Mouse (Mus musculus): ENCODE results near the gene Fez1.

Gene Fez1

DNA sequence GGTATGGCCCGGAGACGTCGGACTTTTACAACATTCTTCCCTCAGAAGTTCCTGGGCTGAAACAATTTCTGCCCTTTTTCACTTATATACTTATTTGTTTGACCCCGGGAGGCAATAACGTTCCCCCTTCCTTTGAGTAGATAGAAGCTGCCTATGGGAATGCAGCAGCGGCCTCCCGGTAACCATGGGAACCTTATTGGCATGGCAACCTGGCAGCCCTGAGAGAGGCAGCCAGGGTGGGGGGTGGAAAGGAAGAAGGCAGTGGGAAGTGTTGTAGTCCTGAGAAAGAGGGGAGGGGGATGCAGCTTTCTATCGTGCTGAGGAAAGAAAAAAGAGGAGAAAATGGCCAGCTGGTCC is at the start of gene Fez1:
TSS of gene Fez1 (plus strand) at position 221 of the 357 bp plus-strand sequence.
- DNase-seq (ENCODE audit: low spot score), result peak; percentile 64

- DNase-seq (ENCODE audit: low spot score), result no peak
Observed at GRCm38 (mm10) chr9:36783921-36784320, 37.7 kb upstream of the Fez1 start.

DNA sequence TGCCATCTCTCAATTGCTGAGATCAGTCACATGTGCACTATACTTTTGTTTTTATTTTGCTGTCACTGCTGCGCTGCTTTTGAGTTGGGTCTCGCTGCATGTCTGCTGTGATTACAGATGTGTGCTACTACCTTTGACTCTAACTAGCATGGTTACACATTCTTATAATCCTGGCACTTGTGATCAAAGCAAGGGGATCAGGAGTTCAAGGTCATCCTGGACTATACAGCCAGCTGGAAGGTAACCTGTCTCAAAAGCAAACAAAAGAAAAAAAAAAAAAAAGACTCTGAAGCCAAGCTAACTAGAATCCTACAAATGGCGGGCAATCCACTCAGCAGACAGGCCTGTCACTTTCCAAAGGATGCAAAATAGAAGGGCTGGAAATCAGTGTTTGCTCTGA is 29.5 kb upstream of the Fez1 start:
- no peak for DNase-seq (ENCODE audit: low spot score)

GRCm38 (mm10) chr9:36794487-36794886 is 27.2 kb upstream of the Fez1 start:
- DNase-seq (ENCODE audit: low spot score), result no peak

DNA sequence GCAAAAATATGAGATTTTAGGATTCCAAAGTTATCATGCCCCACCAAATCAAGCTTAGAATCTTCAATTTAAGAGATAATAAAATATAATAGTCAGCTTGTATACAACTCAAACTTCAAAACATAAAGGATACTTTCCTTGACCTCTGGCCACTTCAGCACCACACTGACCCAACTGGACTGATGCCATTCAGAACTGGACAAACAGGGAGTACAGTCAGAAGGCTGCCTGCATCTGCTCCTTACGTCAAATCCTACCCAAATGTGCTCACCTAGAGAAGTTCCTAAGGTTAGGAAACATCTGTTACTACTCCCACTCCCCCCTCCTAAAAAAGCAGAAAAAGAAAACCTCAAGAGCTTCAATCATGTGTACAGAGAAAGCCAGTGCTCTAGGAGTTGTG is 26.1 kb upstream of the Fez1 start:
- DNase-seq (ENCODE audit: low spot score), result no peak

- DNase-seq (ENCODE audit: low spot score), result no peak
Observed at GRCm38 (mm10) chr9:36796224-36796623, 25.4 kb upstream of the Fez1 start.

GRCm38 (mm10) chr9:36796781-36797555 is 24.7 kb upstream of the Fez1 start, which contains the start of gene Ei24:
TSS of gene Ei24 (minus strand) at chr9:36797393.
- DNase-seq (ENCODE audit: low spot score), result peak; percentile 64

- no peak for DNase-seq (ENCODE audit: low spot score)
Observed at GRCm38 (mm10) chr9:36801961-36802360, 19.7 kb upstream of the Fez1 start.

DNA sequence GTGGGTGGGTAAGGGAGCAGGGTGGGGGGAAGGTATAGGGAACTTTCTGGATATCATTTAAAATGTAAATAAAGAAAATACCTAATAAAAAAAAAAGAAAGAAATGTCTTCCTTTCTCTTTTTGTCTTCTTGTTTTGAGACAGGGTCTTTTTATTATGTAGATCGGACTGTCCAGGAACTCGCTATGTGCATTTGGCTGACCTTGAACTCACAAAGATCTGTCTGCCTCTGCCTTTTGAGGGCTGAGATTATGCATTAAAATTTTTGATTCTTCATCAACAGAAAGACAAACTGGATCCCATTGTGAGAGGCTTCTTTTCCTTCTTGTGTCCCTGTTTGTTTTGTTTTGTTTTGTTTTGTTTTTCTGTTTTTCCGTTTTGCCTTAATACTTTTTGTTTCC is 18.7 kb upstream of the Fez1 start:
- no peak for DNase-seq (ENCODE audit: low spot score)

DNA sequence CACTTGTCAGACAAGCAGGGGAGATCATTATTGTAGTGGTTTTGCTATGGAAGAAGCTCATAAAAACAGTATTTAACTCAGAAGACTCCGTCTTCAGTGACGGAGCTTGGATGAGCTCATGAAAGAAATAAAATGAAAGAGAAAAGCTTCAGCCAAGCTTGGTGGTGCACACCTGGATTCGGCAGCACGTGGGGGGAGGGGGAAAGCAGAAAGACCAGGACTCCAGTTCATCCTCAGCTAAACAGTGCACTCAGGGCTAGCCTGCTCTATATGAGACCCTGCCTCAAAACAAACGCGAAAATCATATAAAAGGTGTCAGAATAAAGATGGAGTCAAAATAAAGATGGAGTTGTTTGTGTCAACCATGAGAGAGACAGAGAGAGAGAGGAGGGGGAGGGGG is 18.3 kb upstream of the Fez1 start:
- DNase-seq (ENCODE audit: low spot score), result no peak

GRCm38 (mm10) chr9:36803926-36804325 is 17.7 kb upstream of the Fez1 start:
- no peak for DNase-seq (ENCODE audit: low spot score)

GRCm38 (mm10) chr9:36805256-36805975 is 16.2 kb upstream of the Fez1 start:
- DNase-seq (ENCODE audit: low spot score), result no peak

GRCm38 (mm10) chr9:36808126-36808785 is 13.4 kb upstream of the Fez1 start:
- no peak for DNase-seq (ENCODE audit: low spot score)

- DNase-seq (ENCODE audit: low spot score), result no peak
Observed at GRCm38 (mm10) chr9:36814486-36814885, 7.2 kb upstream of the Fez1 start.

GRCm38 (mm10) chr9:36818905-36819304 is 2.8 kb upstream of the Fez1 start:
- no peak for DNase-seq (ENCODE audit: low spot score)

DNA sequence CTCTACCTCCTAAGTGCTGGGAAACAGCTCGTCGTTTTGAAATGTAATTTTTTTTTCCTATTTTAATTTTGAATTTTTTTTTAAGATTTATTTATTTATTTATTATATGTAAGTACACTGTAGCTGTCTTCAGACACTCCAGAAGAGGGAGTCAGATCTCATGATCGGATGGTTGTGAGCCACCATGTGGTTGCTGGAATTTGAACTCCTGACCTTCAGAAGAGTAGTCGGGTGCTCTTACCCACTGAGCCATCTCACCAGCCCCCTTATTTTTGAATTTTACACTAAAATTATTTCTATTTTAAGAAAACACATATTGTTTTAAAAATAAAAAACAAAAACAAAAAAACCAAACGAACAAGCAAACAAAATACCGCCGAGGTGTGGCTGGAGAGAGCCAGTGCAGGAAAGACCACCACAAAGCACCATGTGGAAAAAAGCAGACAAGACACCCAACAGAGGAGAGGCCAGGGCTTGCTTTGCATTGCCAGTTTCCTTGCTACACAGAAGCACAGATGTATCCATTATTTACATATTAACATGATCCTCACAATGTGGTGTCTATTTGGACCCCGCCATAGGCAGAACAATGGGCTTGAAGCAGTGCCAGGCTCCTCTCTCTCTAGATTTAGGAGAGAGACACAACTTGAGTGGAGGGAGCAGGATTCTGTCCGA is 558 bp upstream of the Fez1 start:
- peak; percentile 43 for DNase-seq (ENCODE audit: low spot score)

DNA sequence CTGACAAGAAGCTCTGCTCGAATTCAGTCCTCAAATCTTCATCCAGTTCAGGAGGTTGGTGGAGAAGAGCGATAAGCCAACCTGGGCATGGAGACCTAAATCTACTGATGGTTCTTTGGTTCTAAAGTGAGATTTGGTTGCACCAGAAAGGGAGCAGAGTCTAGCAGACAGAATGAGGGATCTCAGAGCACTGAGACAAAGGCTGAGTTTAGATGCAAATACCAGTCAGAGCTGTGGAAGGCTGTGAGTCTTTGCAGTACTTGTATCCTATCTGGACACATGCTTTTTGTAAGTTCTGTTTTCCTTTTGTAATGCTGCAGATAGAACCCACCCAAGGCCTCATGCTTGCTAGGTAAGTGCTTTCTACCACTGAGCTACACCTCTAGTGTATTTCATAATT is 360 bp downstream of the Fez1 start:
- no peak for DNase-seq (ENCODE audit: low spot score)

DNA sequence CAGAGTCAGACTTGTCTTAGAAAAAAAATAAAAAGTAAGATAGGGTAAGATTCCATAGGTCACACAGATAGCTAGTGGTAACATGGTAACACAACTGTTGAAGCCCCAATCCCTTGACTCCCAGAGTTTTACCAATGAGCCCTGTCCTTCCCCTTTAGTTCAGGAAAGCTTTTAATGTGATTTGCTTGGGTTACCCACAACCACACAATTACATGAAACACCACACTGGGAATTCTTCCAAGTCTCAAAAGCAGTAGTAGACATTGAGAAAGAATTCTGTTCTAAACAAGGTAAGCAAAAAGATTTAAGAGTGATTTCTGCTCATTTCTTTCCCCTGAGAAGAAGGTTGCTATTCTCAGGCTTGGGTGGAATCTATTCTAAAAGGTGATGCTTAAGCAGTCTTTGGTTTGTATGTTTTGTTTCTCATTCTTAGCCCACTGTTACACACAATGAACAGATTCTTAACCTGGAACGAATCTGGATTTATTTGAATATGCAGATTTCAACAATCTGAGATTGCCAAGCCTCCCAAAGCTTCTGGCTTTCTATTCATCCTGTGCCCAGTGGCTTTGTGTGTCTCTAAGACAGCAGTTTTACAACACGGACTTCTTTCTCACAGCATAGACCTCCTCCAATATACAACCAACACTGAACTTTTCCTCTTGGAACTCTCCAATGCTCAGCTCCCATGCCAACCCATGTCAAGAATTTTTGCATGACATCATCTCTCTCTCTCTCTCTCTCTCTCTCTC is 5.1 kb downstream of the Fez1 start:
- no peak for DNase-seq (ENCODE audit: low spot score)

DNA sequence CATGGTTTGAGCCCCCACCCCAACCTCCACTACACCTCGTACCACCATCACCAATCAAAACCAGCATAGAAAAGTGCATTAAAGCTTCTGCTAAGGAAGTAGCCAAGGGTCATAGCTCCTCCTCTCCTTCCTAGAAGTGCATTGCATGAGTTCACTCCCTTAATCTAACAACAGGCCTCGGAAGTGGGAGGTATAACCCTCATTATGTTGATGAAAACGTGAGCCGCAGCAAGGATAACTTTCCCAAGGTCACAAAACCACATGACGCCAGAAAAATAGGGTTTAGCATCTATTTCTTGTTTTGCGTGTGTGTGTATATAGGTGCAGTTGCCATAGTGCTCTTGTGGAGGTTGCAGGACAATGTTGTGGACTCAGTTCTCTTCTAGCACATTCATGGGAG is 9.7 kb downstream of the Fez1 start:
- no peak for DNase-seq (ENCODE audit: low spot score)

- DNase-seq (ENCODE audit: low spot score), result peak; percentile 81
Observed at GRCm38 (mm10) chr9:36832529-36832928, 10.9 kb downstream of the Fez1 start.

DNA sequence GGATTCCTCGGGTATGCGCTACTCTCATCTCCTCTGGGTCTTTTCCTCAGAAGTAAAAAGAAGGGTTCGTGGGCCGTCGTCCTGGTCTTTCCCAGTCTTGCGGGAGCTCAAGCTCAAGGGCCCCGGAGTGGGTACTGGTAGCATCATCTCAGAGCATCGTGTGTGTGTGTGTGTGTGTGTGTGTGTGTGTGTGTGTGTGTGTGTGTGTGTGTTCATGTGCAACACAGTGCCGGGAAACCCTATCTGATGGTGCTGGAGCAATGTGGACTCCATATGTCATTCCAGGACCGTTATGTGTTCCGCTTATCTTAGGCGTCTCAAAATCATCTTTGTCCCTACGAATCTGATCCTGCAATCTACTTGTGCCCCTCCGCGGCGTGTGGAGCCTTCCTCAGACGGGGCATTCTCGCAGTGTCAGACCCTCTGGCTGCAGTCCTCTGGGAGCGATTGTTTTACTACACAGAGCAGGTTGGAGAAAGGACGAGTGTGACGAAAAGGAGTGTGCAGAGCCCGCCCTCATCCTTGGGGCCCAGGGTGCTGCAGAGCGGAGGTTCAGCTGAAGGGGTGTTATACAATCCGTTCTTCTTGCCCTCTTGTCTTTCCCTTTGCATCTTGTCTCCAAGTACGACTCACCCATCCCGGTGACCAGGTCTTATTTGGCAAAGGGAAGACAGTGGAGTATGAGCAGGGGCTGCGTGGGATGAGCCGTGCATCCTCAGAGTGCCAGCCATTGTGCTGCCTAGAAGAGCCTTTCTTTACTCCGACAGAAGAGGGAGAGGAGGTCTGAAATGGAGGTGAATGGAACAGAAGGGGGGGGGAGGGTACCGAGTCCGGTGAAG is 11.6 kb downstream of the Fez1 start:
- DNase-seq (ENCODE audit: low spot score), result no peak

Data from layer of hippocampus, adult 9-10 months (tissue).